In the genomic region with DNA sequence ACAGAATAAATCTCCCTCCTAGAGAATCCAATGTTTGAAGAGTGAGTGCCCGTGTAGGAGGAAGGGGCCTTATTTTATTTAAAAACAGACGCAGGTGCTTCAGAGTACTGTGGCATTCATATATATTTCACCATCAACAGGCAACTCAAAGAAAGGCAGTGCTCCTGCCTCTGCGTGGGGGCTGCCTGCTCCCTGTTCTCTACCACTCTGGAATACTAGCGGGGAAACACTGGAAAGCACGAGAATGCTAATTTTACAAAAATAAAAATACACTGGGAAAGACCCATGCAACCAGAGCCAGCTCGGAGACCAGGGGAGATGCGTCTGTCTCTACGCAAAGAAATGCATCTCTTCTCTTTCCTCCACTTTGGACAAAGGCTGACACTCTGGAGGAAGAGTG, we compare ENCODE assay signal across 12 mouse cellular contexts.
"Had no signal": no experiment of that assay in that cellular context is flagged by ENCODE, and none has a peak within 500 bp of the region (broad histone marks: within the 10 kb centered on the region; RNA-seq: fewer than 3 reads in every experiment).

No protein-coding gene starts in this region.

- ATAC-seq: lung, postnatal 0 days had no signal

- H3K9ac ChIP-seq: liver, embryonic 15.5 days had no signal

- H3K36me3 ChIP-seq: limb, embryonic 10.5 days; liver, embryonic 15.5 days had no signal

- H3K27ac ChIP-seq: left cerebral cortex, adult 2 months; limb, embryonic 10.5 days; liver, embryonic 15.5 days; stomach, postnatal 0 days had no signal

- H3K9me3 ChIP-seq: limb, embryonic 10.5 days; liver, embryonic 15.5 days had no signal

- H3K4me3 ChIP-seq: left cerebral cortex, adult 2 months; limb, embryonic 10.5 days; liver, embryonic 15.5 days had no signal

- H3K4me2 ChIP-seq: liver, embryonic 11.5 days; liver, embryonic 15.5 days had no signal

- DNase-seq: kidney, adult 8-10 months; kidney, postnatal 25 days; lung, adult 2 months; lung, postnatal 36 days; thymus, adult 18-20 months; thymus, postnatal 25 days had no signal

- H3K27me3 ChIP-seq: liver, embryonic 15.5 days had no signal
